Mouse (Mus musculus): ENCODE results near the gene Gm14632. TPM values are rescaled to one million over a fixed set of nuclear protein-coding genes. Genes with fewer than 3 reads are reported as not detected.
"Not testable (repeated sequence)": the region's sequence is repeated elsewhere in the genome, so short reads cannot be mapped to it uniquely, and the experiment has no call there.

The Gm14632 gene
- not detected in 2 replicates for polyA plus RNA-seq (2015; fragmentation: Nextera tagmentation; extraction: Ambion mirVana)

DNA sequence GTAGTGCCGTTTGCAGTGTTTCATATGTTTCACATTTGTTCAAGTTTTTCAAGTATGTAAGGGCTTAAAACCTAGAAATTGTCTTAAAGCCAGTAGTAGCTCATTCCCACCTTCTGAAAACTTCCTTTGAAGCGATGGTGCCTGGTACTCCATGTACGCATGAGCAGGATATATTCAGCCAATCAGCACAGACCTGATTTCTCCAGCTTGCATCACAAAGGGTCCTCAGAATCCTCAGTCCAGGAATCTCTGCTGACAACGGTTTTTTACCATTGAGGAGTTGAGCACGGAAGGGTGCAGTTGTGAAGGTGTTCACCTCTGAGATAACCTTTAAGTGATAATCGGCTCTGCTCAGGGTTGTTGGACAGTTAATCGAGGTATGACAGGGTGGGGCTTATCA is at the start of gene Gm14632:
Gm14632 (plus strand) TSS at position 301 of the 400 bp plus-strand sequence.
- H3K9me3 ChIP-seq (replicated peaks); ATAC-seq (ENCODE audit: insufficient read depth); H3K36me3 ChIP-seq (replicated peaks); H3K9ac ChIP-seq; H3K27me3 ChIP-seq; H3K27ac ChIP-seq (replicated peaks); H3K4me1 ChIP-seq (replicated peaks); H3K4me3 ChIP-seq (replicated peaks); H3K4me2 ChIP-seq: not testable (repeated sequence)
- 76% methylated on average over 5 of the region's 7 CpGs for WGBS (ENCODE audit: insufficient replicate concordance)

Measured in liver, embryonic 15.5 days (tissue).